Mouse (Mus musculus): Measurements from ENCODE around the gene Nav2. TPM values are rescaled to one million over a fixed set of nuclear protein-coding genes. Genes with fewer than 3 reads are reported as not detected.

Gene Nav2
- total and polyA plus RNA-seq, 3 experiments = 20.4 to 49.9 (median 34.4) TPM

GRCm38 (mm10) chr7:49336725-49337124 lies 428.2 kb downstream of the Nav2 start:
- Histone ChIP-seq H3K4me3 (no peak overlapping the region), H3K79me2 (replicated peaks; ENCODE audit: control insufficient read depth, insufficient read depth, low read length) (no peaks in the 10 kb centered on the region), H3K27me3 (ENCODE audit: control insufficient read depth, insufficient read depth, low read length) (no peaks in the 10 kb centered on the region), H3K27ac (no peak overlapping the region), H3K4me1 (ENCODE audit: control insufficient read depth, insufficient read depth, low read length) (peaks cover 6% of the 10 kb centered on the region; the same call in 1 of the 2 replicates), H3K36me3 (ENCODE audit: control insufficient read depth, insufficient read depth, low read length) (no peaks in the 10 kb centered on the region), H3K9ac (ENCODE audit: low read depth, low read length) (no peak overlapping the region)
- DNase-seq = no peak
- intact Hi-C loops (cut with DNase I) = no loop called here
- WGBS = 67% methylated on average over 8 of the region's 8 CpGs
- no peak for TF ChIP-seq CTCF (IDR thresholded peaks at IDR 0.05)
- TF ChIP-seq POLR2A (IDR thresholded peaks at IDR 0.05; ENCODE audit: insufficient read depth, low read depth, low read length) = no peak
- TF ChIP-seq EP300 (IDR thresholded peaks at IDR 0.05; ENCODE audit: insufficient read depth, low read depth, low read length) = no peak

- TF ChIP-seq POLR2A (IDR thresholded peaks at IDR 0.05; ENCODE audit: insufficient read depth, low read depth, low read length) = no peak
- TF ChIP-seq EP300 (IDR thresholded peaks at IDR 0.05; ENCODE audit: insufficient read depth, low read depth, low read length) = no peak
- no peak for TF ChIP-seq CTCF (IDR thresholded peaks at IDR 0.05)
- no peak for DNase-seq
- Histone ChIP-seq H3K79me2 (replicated peaks; ENCODE audit: control insufficient read depth, insufficient read depth, low read length) (no peaks in the 10 kb centered on the region), H3K4me1 (ENCODE audit: control insufficient read depth, insufficient read depth, low read length) (peaks cover 9% of the 10 kb centered on the region), H3K9ac (ENCODE audit: low read depth, low read length) (no peak overlapping the region), H3K27me3 (ENCODE audit: control insufficient read depth, insufficient read depth, low read length) (no peaks in the 10 kb centered on the region), H3K27ac (no peak overlapping the region), H3K4me3 (no peak overlapping the region), H3K36me3 (ENCODE audit: control insufficient read depth, insufficient read depth, low read length) (no peaks in the 10 kb centered on the region)
- WGBS = 35% methylated on average over 2 of the region's 2 CpGs
- intact Hi-C loops (cut with DNase I) = no loop called here
Measured at GRCm38 (mm10) chr7:49337710-49338109, 429.2 kb downstream of the Nav2 start.

GRCm38 (mm10) chr7:49339953-49340352 lies 431.4 kb downstream of the Nav2 start:
- WGBS = 34% methylated on average over 3 of the region's 3 CpGs
- TF ChIP-seq POLR2A (IDR thresholded peaks at IDR 0.05; ENCODE audit: insufficient read depth, low read depth, low read length) (no peak), CTCF (IDR thresholded peaks at IDR 0.05) (no peak)
- Histone ChIP-seq H3K4me3 (no peak overlapping the region), H3K4me1 (ENCODE audit: control insufficient read depth, insufficient read depth, low read length) (peaks cover 7% of the 10 kb centered on the region), H3K9ac (ENCODE audit: low read depth, low read length) (no peak overlapping the region), H3K36me3 (ENCODE audit: control insufficient read depth, insufficient read depth, low read length) (no peaks in the 10 kb centered on the region), H3K27ac (no peak overlapping the region), H3K79me2 (replicated peaks; ENCODE audit: control insufficient read depth, insufficient read depth, low read length) (no peaks in the 10 kb centered on the region), H3K27me3 (ENCODE audit: control insufficient read depth, insufficient read depth, low read length) (no peaks in the 10 kb centered on the region)
- no peak for DNase-seq
- intact Hi-C loops (cut with DNase I) = loop anchor here (5.0 kb wide), 2 partner anchors 38 to 63 kb away; no protein-coding TSS in a partner anchor

- no peak overlapping the region for H3K4me3 ChIP-seq
- no peaks in the 10 kb centered on the region for H3K27me3 ChIP-seq (ENCODE audit: control insufficient read depth, insufficient read depth, low read length)
- intact Hi-C loops (cut with DNase I) = loop anchor here (5.0 kb wide), 2 partner anchors 39 to 64 kb away; no protein-coding TSS in a partner anchor
- peak overlapping the region; percentile 26; the same call in 1 of the 2 replicates for H3K27ac ChIP-seq
- no peak for DNase-seq
- H3K79me2 ChIP-seq (replicated peaks; ENCODE audit: control insufficient read depth, insufficient read depth, low read length) = no peaks in the 10 kb centered on the region
- TF ChIP-seq CTCF (IDR thresholded peaks at IDR 0.05) = no peak
- TF ChIP-seq POLR2A (IDR thresholded peaks at IDR 0.05; ENCODE audit: insufficient read depth, low read depth, low read length) = no peak
- no peak for TF ChIP-seq EP300 (IDR thresholded peaks at IDR 0.05; ENCODE audit: insufficient read depth, low read depth, low read length)
- H3K36me3 ChIP-seq (ENCODE audit: control insufficient read depth, insufficient read depth, low read length) = no peaks in the 10 kb centered on the region
- WGBS = 60% methylated on average over 5 of the region's 5 CpGs
- peaks cover 7% of the 10 kb centered on the region for H3K4me1 ChIP-seq (ENCODE audit: control insufficient read depth, insufficient read depth, low read length)
- H3K9ac ChIP-seq (ENCODE audit: low read depth, low read length) = no peak overlapping the region
Measured at GRCm38 (mm10) chr7:49341151-49341918, 432.8 kb downstream of the Nav2 start.

- Histone ChIP-seq H3K27me3 (ENCODE audit: control insufficient read depth, insufficient read depth, low read length) (no peaks in the 10 kb centered on the region), H3K27ac (peak overlapping the region; percentile 57), H3K36me3 (ENCODE audit: control insufficient read depth, insufficient read depth, low read length) (no peaks in the 10 kb centered on the region), H3K4me3 (no peak overlapping the region), H3K79me2 (replicated peaks; ENCODE audit: control insufficient read depth, insufficient read depth, low read length) (no peaks in the 10 kb centered on the region), H3K9ac (ENCODE audit: low read depth, low read length) (no peak overlapping the region), H3K4me1 (ENCODE audit: control insufficient read depth, insufficient read depth, low read length) (peaks cover 7% of the 10 kb centered on the region)
- WGBS = 68% methylated on average over 2 of the region's 2 CpGs
- intact Hi-C loops (cut with DNase I) = loop anchor here (2.0 to 5.0 kb wide), 3 partner anchors 40 to 65 kb away; no protein-coding TSS in a partner anchor
- TF ChIP-seq EP300 (IDR thresholded peaks at IDR 0.05; ENCODE audit: insufficient read depth, low read depth, low read length) (no peak), CTCF (IDR thresholded peaks at IDR 0.05) (0 out of 2 replicates have a peak, but pooled peaks have one; percentile 15)
- peak in 1 of 2 experiments; percentile 25 for DNase-seq
Measured at GRCm38 (mm10) chr7:49341919-49342529, 433.5 kb downstream of the Nav2 start.

Measured in heart, adult 2 months (tissue).